Mouse (Mus musculus) lung, embryonic 15.5 days (tissue): ENCODE measurements around the gene Atp10a. TPM values are rescaled to one million over a fixed set of nuclear protein-coding genes. Genes with fewer than 3 reads are reported as not detected.
A peak's percentile ranks its signal among the peaks of the same experiment; 100 is the strongest.

Source experiments
- ATAC-seq: fragments of 200-750 bp; cut with Nextera tagmentation; 2 replicates; pipeline ENCODE4 v1.8.0; 2017; ENCODE audit warnings: moderate number of reproducible peaks, borderline replicate concordance; ENCODE audit not compliant: low FRiP score, low TSS enrichment; ENCODE audit errors: extremely low read depth
- H3K27ac ChIP-seq: fragments of 300-500 bp; sonication (generic); 2 replicates; pipeline ENCODE4 v1.5.1; 2015; ENCODE audit warnings: moderate library complexity, mild to moderate bottlenecking, inconsistent platforms
- H3K27me3 ChIP-seq: fragments of 300-500 bp; sonication (generic); 2 replicates; pipeline ENCODE4 v1.6.1; 2015; ENCODE audit warnings: inconsistent platforms
- H3K36me3 ChIP-seq: fragments of 300-500 bp; sonication (generic); 2 replicates; pipeline ENCODE4 v1.6.1; 2015; ENCODE audit warnings: inconsistent platforms
- H3K4me1 ChIP-seq: fragments of 300-500 bp; sonication (generic); 2 replicates; pipeline ENCODE4 v1.6.1; 2015; ENCODE audit warnings: inconsistent platforms
- H3K4me2 ChIP-seq: fragments of 300-500 bp; sonication (generic); 2 replicates; pipeline ENCODE4 v1.6.1; 2015; ENCODE audit warnings: inconsistent platforms, mild to moderate bottlenecking, moderate library complexity
- H3K4me3 ChIP-seq: fragments of 300-500 bp; sonication (generic); 2 replicates; pipeline ENCODE4 v1.5.1; 2015; ENCODE audit warnings: mild to moderate bottlenecking, inconsistent platforms
- H3K9ac ChIP-seq: fragments of 300-500 bp; sonication (generic); 2 replicates; pipeline ENCODE4 v1.6.1; 2015; ENCODE audit warnings: inconsistent platforms
- H3K9me3 ChIP-seq: fragments of 300-500 bp; sonication (generic); 2 replicates; pipeline ENCODE4 v1.6.1; 2016; ENCODE audit warnings: inconsistent platforms
- WGBS: fragments of 180-500 bp; shearing (Covaris S2); methylation state at CpG from one replicate; pipeline ENCODE4 v1.1.7; 2015; 5-methylcytosine and 5-hydroxymethylcytosine counted together
- polyA plus RNA-seq: library from polyadenylated mRNA; unstranded; fragments of >200 nt; fragmentation: Nextera tagmentation; extraction: Ambion mirVana; gene quantifications from 2 replicates; pipeline ENCODE4 v1.2.1, GENCODE M21; 2015

Gene Atp10a
- polyA plus RNA-seq, 1 experiment from 2014 or later, result 4.2 TPM

DNA sequence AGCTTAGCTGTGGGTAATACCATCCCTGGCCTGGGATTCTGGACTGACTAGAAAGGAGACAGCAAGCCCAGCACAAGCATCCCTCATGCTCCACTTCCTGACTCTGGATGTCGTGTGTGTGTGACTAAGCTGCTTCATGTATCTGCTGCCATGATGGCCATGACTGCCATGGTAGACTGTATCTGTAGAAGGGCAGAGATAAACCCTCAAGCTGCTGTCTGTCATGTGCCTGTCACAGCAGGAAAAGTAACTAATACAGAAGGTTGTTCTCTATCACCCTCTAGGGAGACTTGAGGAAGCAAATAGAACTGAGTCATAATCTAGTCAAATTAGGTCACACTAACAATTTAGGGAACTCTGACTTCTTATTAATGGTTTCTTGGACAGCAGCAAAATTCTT lies 86.7 kb downstream of the Atp10a start:
- no peak overlapping the region for H3K4me2 ChIP-seq
- ATAC-seq, result no peak
- no peak overlapping the region for H3K4me3 ChIP-seq
- no peaks in the 10 kb centered on the region for H3K4me1 ChIP-seq
- no peak overlapping the region for H3K27ac ChIP-seq
- no peak overlapping the region for H3K9ac ChIP-seq
- H3K27me3 ChIP-seq, result no peaks in the 10 kb centered on the region
- no peaks in the 10 kb centered on the region for H3K9me3 ChIP-seq
- 59% methylated on average over 1 of the region's 1 CpGs for WGBS
- H3K36me3 ChIP-seq, result no peaks in the 10 kb centered on the region

DNA sequence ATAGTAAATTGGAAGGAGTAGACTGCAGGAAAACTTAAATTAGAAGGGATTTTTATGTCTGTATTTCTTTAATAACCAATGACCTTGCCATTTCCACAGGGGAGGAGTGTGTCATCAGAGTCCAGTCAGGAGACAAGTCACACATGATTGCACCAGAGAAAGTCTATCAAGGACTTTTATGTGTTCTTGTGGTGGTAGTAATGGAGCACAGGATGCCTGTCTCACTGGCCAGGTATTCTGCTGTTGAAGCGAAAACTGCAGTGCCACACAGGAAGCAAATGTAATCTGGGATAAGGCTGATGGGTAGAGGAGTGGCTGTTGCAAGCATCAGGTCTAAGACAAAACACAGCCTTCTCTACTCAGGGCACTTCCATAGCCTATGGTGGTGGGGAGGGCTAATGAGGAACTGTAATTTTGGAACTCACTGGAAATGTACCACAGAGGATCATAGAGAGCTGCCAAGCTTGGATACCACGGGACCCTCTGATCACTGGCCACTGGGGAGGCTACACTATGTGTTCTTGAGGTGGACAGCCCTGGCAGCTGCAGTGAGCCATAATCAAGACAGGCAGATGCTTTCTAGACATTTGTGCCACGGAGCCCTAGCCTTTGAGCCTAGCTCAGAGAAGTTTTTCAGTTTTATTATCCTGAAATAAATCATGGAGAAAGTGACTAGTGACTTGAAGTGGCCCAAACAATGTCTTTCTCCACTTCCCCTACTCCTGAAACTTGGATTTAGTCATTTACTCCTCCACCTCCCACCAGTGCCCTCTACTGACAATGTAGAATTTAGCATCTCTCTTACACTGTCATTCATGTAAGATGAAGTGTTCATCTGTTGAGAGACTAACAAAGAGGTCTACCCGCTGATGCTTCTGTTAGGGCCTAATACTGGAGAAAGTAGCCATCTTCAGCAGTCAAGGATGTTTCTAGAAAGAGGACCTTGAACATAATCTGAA lies 87.7 kb downstream of the Atp10a start:
- no peaks in the 10 kb centered on the region for H3K27me3 ChIP-seq
- no peak for ATAC-seq
- 68% methylated on average over 4 of the region's 4 CpGs for WGBS

DNA sequence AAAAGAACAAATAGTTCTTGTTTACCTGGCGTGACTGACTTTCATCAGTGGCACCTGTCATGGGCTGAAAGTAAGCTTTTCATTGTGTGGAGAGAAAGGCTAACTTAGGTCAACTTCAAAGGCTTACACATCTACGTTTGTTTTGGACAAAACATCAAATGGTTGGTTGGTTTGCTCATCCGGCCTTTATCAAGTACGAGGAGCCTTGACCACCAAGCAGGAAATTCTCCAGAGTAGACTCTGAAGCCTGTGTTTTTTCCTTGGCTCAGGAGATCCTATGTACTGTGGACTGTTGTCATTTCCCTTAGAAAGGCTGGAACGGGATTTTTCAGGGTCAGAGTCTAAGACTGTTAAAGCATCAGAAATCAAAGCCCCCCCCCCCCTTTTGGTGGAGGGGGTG lies 90.9 kb downstream of the Atp10a start:
- Histone ChIP-seq H3K4me2 (no peak overlapping the region), H3K27ac (no peak overlapping the region), H3K9ac (no peak overlapping the region), H3K4me3 (no peak overlapping the region), H3K27me3 (no peaks in the 10 kb centered on the region), H3K4me1 (no peaks in the 10 kb centered on the region), H3K36me3 (no peaks in the 10 kb centered on the region), H3K9me3 (no peaks in the 10 kb centered on the region)
- 29% methylated on average over 5 of the region's 5 CpGs for WGBS
- no peak for ATAC-seq

More for the DNA sequence above, 87.7 kb downstream of the Atp10a start:
- Histone ChIP-seq H3K4me2 (no peak overlapping the region), H3K9me3 (no peaks in the 10 kb centered on the region), H3K4me3 (no peak overlapping the region), H3K9ac (no peak overlapping the region), H3K4me1 (no peaks in the 10 kb centered on the region), H3K27ac (no peak overlapping the region), H3K36me3 (no peaks in the 10 kb centered on the region)

DNA sequence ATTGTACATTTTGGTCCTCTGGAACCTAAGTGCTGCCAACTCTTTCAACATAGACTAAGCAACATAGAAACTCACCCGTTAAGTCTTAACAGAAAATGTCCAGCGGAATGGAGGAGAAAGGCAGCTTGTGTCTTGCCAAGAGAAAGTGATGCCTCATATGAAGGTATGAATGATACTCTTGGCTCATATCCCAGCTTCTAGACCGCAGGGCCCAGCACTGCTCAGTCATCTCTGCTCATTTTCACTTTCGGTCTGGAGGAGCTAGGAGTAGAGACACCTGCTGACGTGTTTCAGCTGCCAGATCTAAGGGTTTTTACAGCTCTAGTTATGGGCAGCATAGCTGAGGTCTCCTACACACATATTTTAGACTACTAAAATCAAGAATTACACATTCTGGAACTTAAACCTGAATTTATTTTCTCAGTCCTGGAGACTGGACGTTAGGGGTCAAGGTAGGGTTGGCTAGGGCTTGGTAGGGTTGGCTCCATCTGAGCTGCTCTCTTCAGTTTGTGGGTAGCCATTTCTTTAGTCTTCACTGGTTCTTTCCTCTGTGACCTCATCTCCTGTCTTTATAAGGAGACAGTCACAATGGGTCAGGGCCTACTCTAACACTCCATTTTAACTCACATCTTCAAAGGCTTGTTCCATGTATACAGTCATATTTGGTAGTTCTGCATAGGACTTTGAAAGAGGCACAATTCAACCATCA lies 94.1 kb downstream of the Atp10a start:
- H3K4me2 ChIP-seq, result no peak overlapping the region
- no peak overlapping the region for H3K4me3 ChIP-seq
- H3K4me1 ChIP-seq, result no peaks in the 10 kb centered on the region
- H3K36me3 ChIP-seq, result no peaks in the 10 kb centered on the region
- H3K9ac ChIP-seq, result no peak overlapping the region
- ATAC-seq, result peak; percentile 55; the same call in 1 of the 2 replicates
- H3K27me3 ChIP-seq, result no peaks in the 10 kb centered on the region
- WGBS, result 54% methylated on average over 6 of the region's 6 CpGs
- H3K9me3 ChIP-seq, result no peaks in the 10 kb centered on the region
- no peak overlapping the region for H3K27ac ChIP-seq

DNA sequence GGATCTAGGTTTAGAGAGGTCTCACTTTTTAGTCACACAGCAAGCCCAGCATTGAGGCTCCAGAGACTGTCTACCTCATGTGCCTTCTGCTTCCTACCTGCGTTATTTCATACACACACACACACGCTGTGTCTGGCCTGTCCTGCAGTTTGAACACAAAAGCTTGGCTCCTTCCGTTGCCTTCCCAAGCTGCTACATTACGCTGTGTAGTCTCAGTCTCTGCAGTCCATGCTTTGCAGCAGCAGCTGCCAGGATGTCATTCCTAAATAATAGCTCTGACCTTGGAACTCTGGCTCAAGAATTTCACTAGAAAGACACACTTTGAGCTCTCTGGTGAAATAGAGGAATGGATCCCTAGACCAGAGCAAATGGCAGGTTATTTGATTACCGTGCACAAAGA lies 96.1 kb downstream of the Atp10a start:
- H3K4me1 ChIP-seq, result no peaks in the 10 kb centered on the region
- H3K9me3 ChIP-seq, result no peaks in the 10 kb centered on the region
- ATAC-seq, result no peak
- 47% methylated on average over 5 of the region's 5 CpGs for WGBS
- H3K4me2 ChIP-seq, result no peak overlapping the region
- no peak overlapping the region for H3K9ac ChIP-seq
- H3K4me3 ChIP-seq, result no peak overlapping the region
- H3K36me3 ChIP-seq, result no peaks in the 10 kb centered on the region
- H3K27ac ChIP-seq, result no peak overlapping the region
- H3K27me3 ChIP-seq, result no peaks in the 10 kb centered on the region

DNA sequence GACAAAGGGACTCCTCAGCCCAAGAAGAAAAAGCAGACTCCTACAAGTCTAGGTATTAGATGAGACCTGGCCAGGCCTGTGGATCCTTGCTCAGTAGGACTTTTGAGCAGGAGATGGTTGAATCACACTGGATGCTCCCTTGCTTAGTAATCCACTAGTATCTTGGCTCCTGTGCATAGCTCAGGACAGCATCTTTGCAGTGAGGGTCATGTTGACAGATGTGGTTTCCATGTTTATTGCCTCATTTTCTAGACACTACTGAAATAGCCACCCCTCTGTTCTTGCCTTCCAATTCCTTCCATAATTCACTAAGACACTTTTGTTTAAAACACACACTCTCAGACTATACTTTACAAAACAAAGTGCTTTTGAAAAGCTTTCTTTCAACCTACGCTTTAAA lies 98.1 kb downstream of the Atp10a start:
- H3K4me1 ChIP-seq, result no peaks in the 10 kb centered on the region
- H3K4me2 ChIP-seq, result no peak overlapping the region
- H3K9ac ChIP-seq, result no peak overlapping the region
- no peaks in the 10 kb centered on the region for H3K9me3 ChIP-seq
- no peak for ATAC-seq
- 80% methylated on average over 1 of the region's 1 CpGs for WGBS
- H3K27ac ChIP-seq, result no peak overlapping the region
- no peaks in the 10 kb centered on the region for H3K27me3 ChIP-seq
- no peaks in the 10 kb centered on the region for H3K36me3 ChIP-seq
- H3K4me3 ChIP-seq, result no peak overlapping the region

DNA sequence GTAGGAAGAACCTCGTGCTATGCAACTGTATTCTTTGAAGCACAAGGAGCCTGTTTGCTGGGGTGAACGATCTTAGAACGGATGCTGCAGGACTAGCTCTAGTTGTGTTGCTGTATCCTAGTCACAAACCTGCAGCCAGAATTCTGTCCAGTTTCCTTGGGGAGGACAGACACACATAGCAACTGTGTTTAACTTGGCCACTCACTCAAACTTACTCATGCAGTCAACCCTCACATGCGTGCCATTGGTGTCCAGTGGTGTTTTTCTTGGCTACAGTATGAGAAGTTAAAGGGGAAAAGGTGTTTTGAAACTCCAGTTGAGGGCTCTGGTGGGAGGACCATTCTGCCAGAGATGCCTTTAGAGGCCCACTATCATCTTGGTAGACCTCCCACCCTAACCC lies 98.6 kb downstream of the Atp10a start:
- Histone ChIP-seq H3K27ac (no peak overlapping the region), H3K4me3 (no peak overlapping the region), H3K4me1 (no peaks in the 10 kb centered on the region), H3K36me3 (no peaks in the 10 kb centered on the region), H3K9me3 (no peaks in the 10 kb centered on the region), H3K9ac (no peak overlapping the region), H3K4me2 (no peak overlapping the region), H3K27me3 (no peaks in the 10 kb centered on the region)
- no peak for ATAC-seq
- WGBS, result 80% methylated on average over 4 of the region's 4 CpGs

DNA sequence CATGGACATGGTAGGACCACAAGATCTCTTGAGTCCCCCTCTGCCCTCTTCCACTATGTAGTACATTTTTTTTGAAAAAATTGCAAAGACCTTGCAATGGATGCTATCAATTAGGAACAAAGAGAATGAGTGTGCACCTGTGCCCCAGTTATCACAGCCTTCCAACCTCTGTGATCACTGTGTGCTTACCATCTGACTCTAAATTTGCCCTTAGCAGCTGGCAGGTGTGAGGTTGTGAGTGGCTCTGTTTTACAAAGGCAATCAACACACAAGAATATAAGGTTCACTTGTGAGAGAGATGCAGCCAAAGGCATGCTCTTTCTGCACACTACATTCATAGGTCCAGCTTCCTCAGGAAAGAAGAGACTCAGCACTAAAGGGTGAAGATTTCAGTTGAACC lies 99.1 kb downstream of the Atp10a start:
- Histone ChIP-seq H3K27me3 (no peaks in the 10 kb centered on the region), H3K4me3 (no peak overlapping the region), H3K9me3 (no peaks in the 10 kb centered on the region), H3K27ac (no peak overlapping the region), H3K4me1 (no peaks in the 10 kb centered on the region), H3K9ac (no peak overlapping the region), H3K36me3 (no peaks in the 10 kb centered on the region), H3K4me2 (no peak overlapping the region)
- no peak for ATAC-seq

DNA sequence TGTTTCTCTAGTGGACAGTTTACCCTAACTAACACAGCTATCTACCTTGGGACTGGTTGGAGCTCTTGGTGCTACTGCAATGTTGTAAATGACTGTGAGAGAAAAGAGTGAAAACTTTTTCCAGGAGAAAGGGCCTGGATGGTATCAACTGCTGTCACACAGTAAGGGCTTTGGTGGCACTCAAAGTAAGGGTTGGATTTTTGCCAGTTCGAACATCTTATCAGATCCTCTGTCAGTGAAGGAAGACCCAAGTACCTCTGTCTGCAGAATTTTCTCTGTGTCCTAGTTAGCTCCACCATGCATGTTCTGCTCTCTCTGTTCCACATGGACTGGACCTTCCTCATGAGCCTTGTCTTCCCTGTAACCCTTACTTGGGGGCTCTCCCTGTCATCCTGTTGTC lies 99.9 kb downstream of the Atp10a start:
- Histone ChIP-seq H3K9me3 (no peaks in the 10 kb centered on the region), H3K4me2 (no peak overlapping the region), H3K27ac (no peak overlapping the region), H3K9ac (no peak overlapping the region), H3K27me3 (no peaks in the 10 kb centered on the region), H3K36me3 (no peaks in the 10 kb centered on the region), H3K4me3 (no peak overlapping the region), H3K4me1 (no peaks in the 10 kb centered on the region)
- ATAC-seq, result no peak
- WGBS, result 62% methylated on average over 1 of the region's 1 CpGs

DNA sequence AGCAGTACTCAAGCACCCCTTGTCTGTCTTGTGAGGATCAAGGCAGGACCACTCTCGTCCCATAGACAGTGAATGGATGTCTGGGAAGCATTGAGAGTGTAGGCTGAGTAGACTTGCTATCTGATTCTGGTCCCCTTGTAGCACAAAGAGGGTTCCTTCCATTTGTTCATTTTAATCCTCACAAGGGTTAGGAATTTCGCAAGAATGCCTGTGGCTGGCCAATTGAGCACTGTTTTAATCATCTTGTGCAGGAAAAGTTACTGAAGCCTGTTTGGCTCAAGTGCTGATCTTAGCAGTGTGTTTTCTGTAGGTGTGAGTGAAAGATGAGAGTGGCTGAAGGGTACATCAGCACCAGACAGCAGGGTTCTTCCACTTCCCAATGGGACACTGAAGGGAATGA lies 101.4 kb downstream of the Atp10a start:
- 56% methylated on average over 2 of the region's 2 CpGs for WGBS
- H3K4me1 ChIP-seq, result no peaks in the 10 kb centered on the region

DNA sequence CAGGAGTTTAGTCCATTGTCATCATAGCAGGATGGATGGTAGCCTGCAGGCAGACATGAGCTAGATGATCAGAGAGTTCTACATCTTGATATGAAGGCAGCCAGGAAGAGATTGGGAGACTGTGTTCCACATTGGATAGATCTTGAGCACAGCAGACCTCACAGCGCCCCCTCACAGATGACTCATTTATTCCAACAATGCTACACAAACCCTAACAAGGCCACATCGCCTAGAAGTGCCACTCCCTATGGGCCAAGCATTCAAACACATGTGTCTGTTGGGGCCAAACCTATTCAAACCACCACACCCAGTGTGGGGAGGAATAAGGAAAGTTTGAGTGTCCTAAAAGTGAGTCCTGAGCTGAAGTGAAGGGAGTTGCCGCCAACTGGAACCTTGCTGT lies 102.4 kb downstream of the Atp10a start:
- H3K27me3 ChIP-seq, result no peaks in the 10 kb centered on the region
- H3K4me3 ChIP-seq, result no peak overlapping the region
- no peak overlapping the region for H3K4me2 ChIP-seq
- 85% methylated on average over 3 of the region's 3 CpGs for WGBS
- H3K9ac ChIP-seq, result no peak overlapping the region
- H3K4me1 ChIP-seq, result no peaks in the 10 kb centered on the region
- H3K9me3 ChIP-seq, result no peaks in the 10 kb centered on the region
- no peak overlapping the region for H3K27ac ChIP-seq
- no peak for ATAC-seq
- no peaks in the 10 kb centered on the region for H3K36me3 ChIP-seq

More for the DNA sequence above, 101.4 kb downstream of the Atp10a start:
- Histone ChIP-seq H3K4me3 (no peak overlapping the region), H3K27ac (no peak overlapping the region), H3K9ac (no peak overlapping the region), H3K27me3 (no peaks in the 10 kb centered on the region), H3K9me3 (no peaks in the 10 kb centered on the region), H3K36me3 (no peaks in the 10 kb centered on the region), H3K4me2 (no peak overlapping the region)
- ATAC-seq, result no peak

DNA sequence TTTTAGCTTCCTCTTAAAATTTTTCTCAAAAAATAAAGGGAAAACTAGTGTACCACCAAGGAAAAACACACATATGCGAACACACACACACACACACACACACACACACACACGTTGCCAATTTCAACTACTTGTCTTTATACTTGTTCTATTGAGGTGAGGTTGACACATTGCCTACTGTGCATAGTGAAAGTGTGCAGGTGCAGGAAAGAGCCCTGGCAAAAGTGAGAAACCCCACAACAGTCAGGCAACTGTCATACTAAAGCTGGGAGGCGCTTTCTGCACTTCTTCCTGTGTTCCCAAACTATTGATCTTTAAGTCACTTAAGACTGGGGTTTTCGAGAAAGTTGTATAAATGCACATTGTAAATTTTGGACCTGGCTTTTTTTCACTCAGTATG lies 103.3 kb downstream of the Atp10a start:
- Histone ChIP-seq H3K4me3 (no peak overlapping the region), H3K9ac (no peak overlapping the region), H3K4me1 (no peaks in the 10 kb centered on the region), H3K27me3 (no peaks in the 10 kb centered on the region), H3K36me3 (no peaks in the 10 kb centered on the region), H3K27ac (no peak overlapping the region), H3K9me3 (no peaks in the 10 kb centered on the region), H3K4me2 (no peak overlapping the region)
- 89% methylated on average over 4 of the region's 4 CpGs for WGBS
- no peak for ATAC-seq
